Mouse (Mus musculus) forebrain, embryonic 12.5 days (tissue): ENCODE measurements at regions not wholly inside any gene's neighbourhood (a gene's known extent, or its start where the extent isn't known, plus 50 kb on each side); places are given as distances from the start of the nearest gene placed in this dataset.
"Not testable (repeated sequence)": the region's sequence is repeated elsewhere in the genome, so short reads cannot be mapped to it uniquely, and the experiment has no call there.

Source experiments
- ATAC-seq: fragments of 200-750 bp; cut with Nextera tagmentation; 2 replicates; pipeline ENCODE4 v1.8.0; 2017; ENCODE audit warnings: moderate TSS enrichment; ENCODE audit not compliant: low FRiP score
- H3K27ac ChIP-seq: fragments of 300-500 bp; sonication (generic); 2 replicates; pipeline ENCODE4 v1.5.1; 2016; ENCODE audit warnings: mild to moderate bottlenecking
- H3K27me3 ChIP-seq: fragments of 300-500 bp; sonication (generic); 2 replicates; pipeline ENCODE4 v1.6.1; 2016; ENCODE audit warnings: mild to moderate bottlenecking
- H3K36me3 ChIP-seq: fragments of 300-500 bp; sonication (generic); replicated peaks from 2 replicates; pipeline ENCODE4 v1.6.1; 2016; ENCODE audit warnings: mild to moderate bottlenecking
- H3K4me1 ChIP-seq: fragments of 300-500 bp; sonication (generic); 2 replicates; pipeline ENCODE4 v1.6.1; 2016
- H3K4me2 ChIP-seq: fragments of 300-500 bp; sonication (generic); 2 replicates; pipeline ENCODE4 v1.6.1; 2016; ENCODE audit warnings: mild to moderate bottlenecking, moderate library complexity
- H3K4me3 ChIP-seq: fragments of 300-500 bp; sonication (generic); replicated peaks from 2 replicates; pipeline ENCODE4 v1.5.1; 2016; ENCODE audit warnings: mild to moderate bottlenecking
- H3K9ac ChIP-seq: fragments of 300-500 bp; sonication (generic); 2 replicates; pipeline ENCODE4 v1.6.1; 2016; ENCODE audit warnings: mild to moderate bottlenecking
- H3K9me3 ChIP-seq: fragments of 300-500 bp; sonication (generic); 2 replicates; pipeline ENCODE4 v1.6.1; 2016
- WGBS: fragments of 180-500 bp; shearing (Covaris S2); methylation state at CpG from one replicate; pipeline ENCODE4 v1.1.7; 2016; 5-methylcytosine and 5-hydroxymethylcytosine counted together

DNA sequence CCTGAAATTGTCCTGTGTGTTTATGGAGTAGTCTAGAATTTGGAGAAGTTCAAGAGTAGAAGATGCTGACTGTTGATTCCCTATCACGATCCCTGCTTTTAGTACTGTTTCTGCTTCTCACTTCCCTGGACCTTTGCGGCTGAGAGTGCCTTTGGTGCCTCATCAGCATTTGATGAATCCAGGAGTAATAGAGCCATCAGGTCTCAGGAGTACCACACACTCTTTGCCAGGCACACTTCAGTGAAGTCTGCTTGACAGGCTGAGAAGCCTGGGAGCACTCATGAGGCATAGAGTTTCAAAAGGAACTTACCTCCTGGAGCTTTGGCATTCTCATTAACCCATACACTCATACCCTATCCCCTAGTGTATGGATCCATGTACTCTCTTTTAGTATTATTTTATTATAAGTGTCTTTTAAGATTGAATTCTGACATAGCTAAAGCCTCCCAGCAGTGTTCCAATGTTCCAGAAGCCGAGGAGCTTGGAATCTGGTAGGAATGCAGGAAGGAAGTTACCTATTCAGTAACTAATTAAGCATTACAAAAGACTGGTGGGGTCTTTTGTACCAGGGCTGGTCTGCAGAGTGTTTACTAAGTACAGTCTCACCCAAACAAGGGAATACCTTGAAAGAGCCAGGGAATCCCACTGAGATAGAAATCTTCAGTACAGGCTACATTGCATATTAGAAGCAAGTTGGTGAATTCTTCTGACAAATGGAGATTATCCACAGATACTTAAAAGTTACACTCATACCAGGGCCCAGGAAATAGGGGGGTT is 139.7 kb downstream of the Tex13c3 start:
- not testable (repeated sequence) for H3K4me3 ChIP-seq, H3K9ac ChIP-seq, H3K4me2 ChIP-seq, H3K9me3 ChIP-seq, H3K36me3 ChIP-seq, H3K27me3 ChIP-seq, ATAC-seq, H3K4me1 ChIP-seq, H3K27ac ChIP-seq
- WGBS: 74% methylated on average over 3 of the region's 3 CpGs

DNA sequence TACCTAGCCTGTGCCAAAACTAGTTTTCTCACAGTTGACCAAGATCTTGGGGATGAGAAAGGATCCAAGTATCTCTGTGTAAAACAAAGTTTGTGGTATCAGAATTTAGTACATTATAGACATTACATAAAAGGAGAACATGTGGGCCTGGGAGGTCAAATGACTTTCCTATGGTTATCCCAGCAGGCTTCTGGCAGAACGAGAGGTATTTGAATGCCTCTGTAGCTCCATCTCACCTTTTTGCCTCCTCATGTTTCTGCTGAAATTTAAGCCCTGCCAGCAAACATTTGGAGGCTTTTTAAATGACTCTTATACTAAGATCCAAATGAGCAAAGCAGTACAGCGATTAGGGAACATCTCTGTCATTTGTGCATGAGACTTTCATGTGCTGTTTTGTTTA is 167.8 kb downstream of the Tex13c3 start:
- Histone ChIP-seq H3K4me1 (no peaks in the 10 kb centered on the region), H3K4me2 (no peak overlapping the region), H3K27ac (no peak overlapping the region), H3K4me3 (no peak overlapping the region), H3K9ac (no peak overlapping the region), H3K27me3 (no peaks in the 10 kb centered on the region), H3K36me3 (no peaks in the 10 kb centered on the region), H3K9me3 (no peaks in the 10 kb centered on the region)
- 60% methylated on average over 2 of the region's 2 CpGs for WGBS
- no peak for ATAC-seq

DNA sequence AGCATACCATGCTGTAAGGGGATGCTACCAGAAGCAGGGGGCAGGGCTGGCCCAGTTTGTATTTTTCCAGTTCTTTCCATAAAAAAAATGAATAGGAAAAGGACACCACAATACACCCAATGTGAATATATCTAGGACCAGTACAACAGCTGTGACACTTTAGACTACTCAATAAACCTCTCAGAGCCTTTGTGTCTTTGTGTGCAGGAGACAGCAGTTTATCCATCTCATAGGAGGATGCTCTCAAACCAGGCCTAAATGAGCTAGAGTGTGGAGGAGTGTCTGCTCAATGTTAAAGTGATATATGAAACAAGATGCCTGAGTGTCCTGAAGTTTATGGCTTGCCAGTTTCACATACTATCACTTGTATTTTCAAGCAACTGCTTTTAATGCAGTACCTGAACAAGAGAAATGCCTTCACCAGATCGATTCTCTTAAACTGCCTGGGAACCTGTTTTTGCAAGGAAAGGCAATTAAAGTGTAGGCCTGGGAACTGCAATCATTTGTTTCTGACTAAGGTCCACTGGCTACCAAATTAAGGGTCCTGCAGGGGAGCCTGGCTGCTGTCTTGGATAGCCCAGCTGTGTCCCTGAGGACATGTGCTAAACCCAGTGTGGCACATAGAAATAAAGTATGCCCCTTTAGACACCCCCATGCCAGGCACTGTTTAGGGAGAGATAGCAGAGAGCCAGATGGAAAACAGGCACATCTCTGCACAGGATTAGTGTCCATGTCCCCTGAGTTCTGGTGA is 169.1 kb downstream of the Tex13c3 start:
- no peaks in the 10 kb centered on the region for H3K36me3 ChIP-seq
- H3K9ac ChIP-seq: no peak overlapping the region
- no peak for ATAC-seq
- no peak overlapping the region for H3K27ac ChIP-seq
- H3K27me3 ChIP-seq: no peaks in the 10 kb centered on the region
- WGBS: 79% methylated on average over 1 of the region's 1 CpGs
- no peaks in the 10 kb centered on the region for H3K9me3 ChIP-seq
- no peak overlapping the region for H3K4me2 ChIP-seq
- H3K4me1 ChIP-seq: no peaks in the 10 kb centered on the region
- H3K4me3 ChIP-seq: no peak overlapping the region

DNA sequence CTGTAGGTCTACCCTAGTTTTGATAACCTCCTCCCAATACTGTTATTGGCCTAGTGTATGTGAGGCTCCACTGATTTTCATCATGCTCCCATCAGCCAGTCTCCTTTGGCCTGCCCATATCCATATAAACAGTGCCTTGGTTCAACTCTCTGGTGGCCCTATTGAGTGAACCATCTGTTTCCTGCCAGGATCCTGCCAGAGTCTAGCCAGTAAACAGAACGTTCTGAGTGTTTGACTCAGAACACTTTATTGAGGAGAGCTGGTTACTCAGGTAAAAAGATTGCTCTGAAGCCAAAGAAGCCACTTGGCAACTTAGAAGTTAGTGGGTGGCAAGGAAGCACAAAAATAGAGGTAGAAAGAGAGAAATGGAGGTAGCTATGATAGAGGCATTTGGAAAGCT is 169.7 kb downstream of the Tex13c3 start:
- Histone ChIP-seq H3K4me1 (no peaks in the 10 kb centered on the region), H3K27ac (no peak overlapping the region), H3K27me3 (no peaks in the 10 kb centered on the region), H3K4me3 (no peak overlapping the region), H3K36me3 (no peaks in the 10 kb centered on the region), H3K9me3 (no peaks in the 10 kb centered on the region), H3K9ac (no peak overlapping the region), H3K4me2 (no peak overlapping the region)
- ATAC-seq: no peak
- 43% methylated on average over 1 of the region's 1 CpGs for WGBS

DNA sequence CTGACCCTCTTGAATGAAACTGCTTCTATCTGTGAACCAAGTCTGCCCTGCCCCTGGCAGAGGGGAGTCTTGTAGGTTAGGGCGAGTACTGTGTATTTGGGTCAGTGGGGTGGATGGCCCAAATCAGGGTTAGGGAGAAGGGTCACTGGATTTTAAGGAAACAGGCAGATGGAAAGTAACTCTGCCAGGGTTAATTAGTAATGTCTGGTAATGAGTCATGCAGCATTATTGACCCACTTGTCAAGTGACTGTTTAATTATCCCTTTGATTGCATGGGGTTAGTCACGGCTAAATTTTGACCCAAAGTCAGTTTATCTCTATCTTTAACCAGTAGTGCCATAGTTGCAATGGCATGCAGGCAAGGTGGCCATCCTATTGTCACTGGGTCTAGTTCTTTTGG is 192.9 kb downstream of the Tex13c3 start:
- H3K4me2 ChIP-seq: no peak overlapping the region
- ATAC-seq: no peak
- H3K27ac ChIP-seq: no peak overlapping the region
- H3K4me1 ChIP-seq: no peaks in the 10 kb centered on the region
- WGBS: 86% methylated on average over 2 of the region's 2 CpGs
- H3K36me3 ChIP-seq: no peaks in the 10 kb centered on the region
- no peaks in the 10 kb centered on the region for H3K9me3 ChIP-seq
- H3K27me3 ChIP-seq: no peaks in the 10 kb centered on the region
- no peak overlapping the region for H3K4me3 ChIP-seq
- no peak overlapping the region for H3K9ac ChIP-seq

DNA sequence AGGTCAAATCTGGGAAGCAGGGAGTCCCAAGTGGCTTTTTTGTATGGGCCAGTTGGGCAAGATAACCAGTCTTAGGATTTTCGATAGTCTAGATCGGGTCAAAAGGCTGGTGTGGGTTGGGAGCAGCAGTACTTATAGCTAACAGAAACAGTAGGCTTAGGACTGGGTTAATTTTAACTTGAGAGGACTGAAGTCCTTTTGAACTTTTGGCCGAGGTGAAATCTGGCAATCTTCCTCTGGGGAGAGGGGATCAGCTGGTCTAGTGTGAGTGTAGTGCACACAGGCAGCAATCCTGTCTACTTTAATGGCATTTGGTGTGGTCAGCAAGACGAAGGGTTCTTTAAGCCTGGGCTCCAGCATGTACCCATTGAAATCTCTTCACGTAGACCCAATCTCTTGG is 194.7 kb downstream of the Tex13c3 start:
- H3K4me2 ChIP-seq: no peak overlapping the region
- no peaks in the 10 kb centered on the region for H3K4me1 ChIP-seq
- 87% methylated on average over 5 of the region's 5 CpGs for WGBS
- no peaks in the 10 kb centered on the region for H3K36me3 ChIP-seq
- no peaks in the 10 kb centered on the region for H3K27me3 ChIP-seq
- H3K9me3 ChIP-seq: no peaks in the 10 kb centered on the region
- no peak overlapping the region for H3K27ac ChIP-seq
- no peak overlapping the region for H3K9ac ChIP-seq
- no peak for ATAC-seq
- no peak overlapping the region for H3K4me3 ChIP-seq

DNA sequence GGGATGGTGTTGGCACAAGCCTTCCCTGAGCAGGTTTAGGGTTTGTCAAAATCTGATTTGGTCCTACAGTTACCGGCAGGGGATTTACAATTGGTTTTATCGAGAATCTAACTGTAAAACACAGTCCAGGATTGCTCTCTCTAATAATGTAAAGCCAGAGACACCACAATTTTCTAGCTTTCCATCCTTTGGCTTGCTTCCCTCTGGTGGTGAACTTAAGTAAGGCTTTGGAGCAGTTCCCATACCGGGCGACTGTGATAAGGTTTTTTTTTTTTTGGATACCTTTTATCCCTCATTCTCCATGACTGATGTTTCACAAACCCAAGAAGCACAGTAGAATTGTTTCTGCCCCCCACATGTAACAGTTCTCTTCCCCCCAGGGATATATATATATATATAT is 195.3 kb downstream of the Tex13c3 start:
- H3K9me3 ChIP-seq: no peaks in the 10 kb centered on the region

DNA sequence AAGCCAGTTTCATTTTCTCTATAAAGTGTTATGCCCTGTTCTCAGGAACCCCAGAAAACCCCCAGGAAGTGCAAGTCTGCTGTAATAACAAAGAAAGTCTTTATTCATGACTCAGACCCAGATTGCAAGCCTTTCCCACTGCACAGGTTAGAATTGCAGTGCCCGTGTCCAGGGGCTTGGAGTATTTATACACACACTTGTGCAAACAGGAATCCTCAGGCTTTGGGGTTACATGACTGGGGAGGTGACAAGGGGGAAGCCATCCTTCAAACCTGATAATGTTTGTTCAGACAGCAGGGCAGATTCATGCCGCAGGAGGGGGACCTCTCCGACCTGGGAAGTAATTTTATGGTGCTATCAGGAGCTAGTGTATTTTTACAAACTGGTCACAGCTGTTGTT is 198.0 kb downstream of the Tex13c3 start:
- ATAC-seq: no peak
- Histone ChIP-seq H3K4me3 (no peak overlapping the region), H3K4me2 (no peak overlapping the region), H3K27me3 (no peaks in the 10 kb centered on the region), H3K9ac (no peak overlapping the region), H3K9me3 (no peaks in the 10 kb centered on the region), H3K36me3 (no peaks in the 10 kb centered on the region), H3K27ac (no peak overlapping the region), H3K4me1 (no peaks in the 10 kb centered on the region)
- 89% methylated on average over 3 of the region's 3 CpGs for WGBS

More for the DNA sequence above, 195.3 kb downstream of the Tex13c3 start:
- WGBS: 72% methylated on average over 4 of the region's 4 CpGs
- H3K4me3 ChIP-seq: no peak overlapping the region
- H3K27me3 ChIP-seq: no peaks in the 10 kb centered on the region
- no peak overlapping the region for H3K27ac ChIP-seq
- no peaks in the 10 kb centered on the region for H3K36me3 ChIP-seq
- no peak overlapping the region for H3K4me2 ChIP-seq
- no peak overlapping the region for H3K9ac ChIP-seq
- no peak for ATAC-seq
- H3K4me1 ChIP-seq: no peaks in the 10 kb centered on the region

DNA sequence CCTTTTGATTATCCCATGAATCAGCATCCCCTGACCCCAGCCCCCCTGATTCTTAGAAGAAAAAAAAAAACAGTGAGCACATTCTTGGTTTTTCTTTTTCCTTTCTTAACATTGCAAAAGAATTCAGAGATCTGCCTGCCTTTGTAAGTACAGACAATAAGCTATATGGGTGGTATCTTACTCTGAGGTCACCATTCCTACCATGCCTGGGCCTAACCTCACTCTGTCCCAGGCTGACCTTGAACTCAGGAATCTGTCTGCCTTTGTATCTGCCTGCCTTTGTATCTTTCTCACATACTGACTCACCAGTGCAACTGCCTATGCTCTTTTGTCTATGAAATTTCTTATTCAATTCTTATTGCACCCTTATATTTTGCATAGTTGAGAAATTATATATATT is 216.9 kb downstream of the Tex13c3 start:
- no peak for ATAC-seq
- H3K9ac ChIP-seq: no peak overlapping the region
- no peak overlapping the region for H3K4me3 ChIP-seq
- no peaks in the 10 kb centered on the region for H3K27me3 ChIP-seq
- H3K4me2 ChIP-seq: no peak overlapping the region
- no peaks in the 10 kb centered on the region for H3K9me3 ChIP-seq
- no peak overlapping the region for H3K27ac ChIP-seq
- H3K36me3 ChIP-seq: no peaks in the 10 kb centered on the region
- no peaks in the 10 kb centered on the region for H3K4me1 ChIP-seq

DNA sequence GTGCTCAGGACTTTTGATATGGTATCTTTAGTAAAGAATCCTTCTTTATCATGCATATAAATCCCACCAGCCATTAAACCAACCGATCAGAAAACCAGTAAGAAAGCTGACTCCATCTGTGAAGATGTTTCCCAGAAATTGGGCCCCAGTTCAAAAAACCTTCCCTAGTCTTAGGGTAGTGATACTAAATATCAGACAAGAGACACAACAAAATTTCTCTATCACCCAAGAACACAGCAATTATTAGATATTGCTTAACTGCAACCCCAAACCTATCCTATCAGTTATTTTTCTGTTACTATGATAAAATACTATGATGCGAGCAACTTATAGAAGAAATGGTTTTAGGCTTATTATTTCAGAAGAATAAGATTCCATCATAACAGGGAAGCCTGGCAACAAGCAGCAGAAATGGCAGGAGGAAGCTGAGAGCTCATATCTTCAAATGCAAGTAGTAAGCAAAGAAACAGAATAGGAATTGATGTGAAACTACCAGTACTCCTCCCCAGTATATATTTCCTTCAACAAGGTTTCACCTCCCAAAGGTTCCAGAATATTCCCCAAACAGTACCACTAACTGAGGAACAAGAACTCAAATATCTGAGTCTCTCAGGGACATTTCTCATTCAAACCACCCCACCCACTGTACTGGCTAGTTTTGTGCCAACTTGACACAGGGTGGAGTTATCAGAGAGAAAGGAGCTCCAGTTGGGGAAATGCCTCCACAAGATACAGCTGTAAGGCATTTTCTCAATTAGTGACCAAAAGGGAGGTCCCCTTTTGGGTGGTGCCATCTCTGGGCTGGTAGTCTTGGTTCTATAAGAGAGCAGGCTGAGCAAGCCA is 234.1 kb downstream of the Tex13c3 start:
- no peak for ATAC-seq
- Histone ChIP-seq H3K4me3 (no peak overlapping the region), H3K9me3 (no peaks in the 10 kb centered on the region), H3K27ac (no peak overlapping the region), H3K4me2 (no peak overlapping the region), H3K9ac (no peak overlapping the region), H3K4me1 (no peaks in the 10 kb centered on the region), H3K36me3 (no peaks in the 10 kb centered on the region), H3K27me3 (no peaks in the 10 kb centered on the region)
- WGBS: 82% methylated on average over 2 of the region's 2 CpGs

DNA sequence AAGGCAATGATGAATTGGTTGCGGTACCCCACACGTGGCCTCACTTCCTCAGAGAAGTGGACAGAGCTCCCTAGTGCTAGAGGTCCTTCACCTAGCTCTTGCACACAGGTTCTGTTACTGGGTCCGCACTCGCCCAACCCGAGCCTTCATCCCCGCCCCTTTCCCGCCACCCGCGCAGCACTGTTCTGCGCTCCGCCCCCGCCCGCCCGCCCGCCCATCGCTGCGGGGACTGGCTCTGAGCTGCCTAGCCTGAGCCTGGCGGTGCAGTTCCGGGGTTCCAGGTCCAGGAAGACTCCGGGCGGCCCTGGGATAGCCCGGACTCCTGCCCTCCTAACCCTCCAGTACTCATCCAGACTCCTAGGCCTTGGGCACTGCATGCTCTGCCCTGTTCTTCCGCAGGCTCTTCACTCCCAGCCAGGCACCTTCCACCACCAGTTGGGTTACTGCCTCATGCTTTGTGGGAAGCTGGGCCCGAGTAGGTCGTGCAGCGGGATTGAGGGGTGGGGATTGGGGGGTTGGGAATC is 243.3 kb downstream of the Tex13c3 start:
- no peaks in the 10 kb centered on the region for H3K36me3 ChIP-seq
- H3K9ac ChIP-seq: peak overlapping the region; percentile 53
- peak overlapping the region; percentile 70 for H3K4me2 ChIP-seq
- H3K4me1 ChIP-seq: no peaks in the 10 kb centered on the region
- no peaks in the 10 kb centered on the region for H3K27me3 ChIP-seq
- no peak overlapping the region for H3K27ac ChIP-seq
- peak; percentile 90 for ATAC-seq
- 21% methylated on average over 21 of the region's 26 CpGs for WGBS
- peak overlapping the region; percentile 46 for H3K4me3 ChIP-seq
- no peaks in the 10 kb centered on the region for H3K9me3 ChIP-seq

DNA sequence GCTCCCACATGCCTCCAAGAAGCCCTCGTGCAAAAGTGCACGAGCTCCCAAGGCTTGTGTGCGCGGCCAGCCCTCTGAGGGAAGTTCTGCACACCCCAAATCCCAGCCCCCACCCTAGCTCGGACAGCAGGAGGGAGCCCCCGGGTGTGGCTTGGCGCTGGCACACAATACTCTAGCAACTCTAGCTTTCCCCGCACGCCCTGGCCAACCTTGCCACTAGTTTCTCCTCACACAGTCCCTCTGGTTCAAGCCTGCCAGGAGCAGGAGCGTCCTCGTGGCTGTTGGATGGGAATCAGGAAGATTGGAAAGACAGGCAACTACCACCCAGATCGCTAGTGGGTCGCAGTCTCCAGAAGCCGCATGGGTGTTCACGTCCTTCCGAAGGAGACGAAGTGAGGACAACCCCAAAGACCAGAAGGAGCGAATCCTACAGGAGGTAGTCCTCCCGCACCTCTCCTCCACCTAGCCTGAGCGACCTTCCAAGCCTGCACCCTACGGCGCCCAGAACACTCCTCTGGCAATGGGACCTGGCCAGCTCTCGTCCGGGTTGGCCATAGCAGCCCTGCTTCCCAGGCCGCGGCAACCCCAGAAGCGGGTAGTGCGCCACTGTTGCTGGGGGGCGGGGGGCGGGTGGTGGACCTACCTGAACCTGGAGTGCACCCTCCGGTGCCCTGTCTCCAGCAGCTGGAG is 243.9 kb downstream of the Tex13c3 start:
- Histone ChIP-seq H3K9ac (peak overlapping the region; percentile 53), H3K27me3 (no peaks in the 10 kb centered on the region), H3K9me3 (no peaks in the 10 kb centered on the region), H3K4me3 (peak overlapping the region; percentile 46), H3K36me3 (no peaks in the 10 kb centered on the region), H3K4me2 (peak overlapping the region; percentile 70), H3K4me1 (no peaks in the 10 kb centered on the region), H3K27ac (no peak overlapping the region)
- peak; percentile 69 for ATAC-seq
- WGBS: 20% methylated on average over 31 of the region's 31 CpGs
